In the genomic region with DNA sequence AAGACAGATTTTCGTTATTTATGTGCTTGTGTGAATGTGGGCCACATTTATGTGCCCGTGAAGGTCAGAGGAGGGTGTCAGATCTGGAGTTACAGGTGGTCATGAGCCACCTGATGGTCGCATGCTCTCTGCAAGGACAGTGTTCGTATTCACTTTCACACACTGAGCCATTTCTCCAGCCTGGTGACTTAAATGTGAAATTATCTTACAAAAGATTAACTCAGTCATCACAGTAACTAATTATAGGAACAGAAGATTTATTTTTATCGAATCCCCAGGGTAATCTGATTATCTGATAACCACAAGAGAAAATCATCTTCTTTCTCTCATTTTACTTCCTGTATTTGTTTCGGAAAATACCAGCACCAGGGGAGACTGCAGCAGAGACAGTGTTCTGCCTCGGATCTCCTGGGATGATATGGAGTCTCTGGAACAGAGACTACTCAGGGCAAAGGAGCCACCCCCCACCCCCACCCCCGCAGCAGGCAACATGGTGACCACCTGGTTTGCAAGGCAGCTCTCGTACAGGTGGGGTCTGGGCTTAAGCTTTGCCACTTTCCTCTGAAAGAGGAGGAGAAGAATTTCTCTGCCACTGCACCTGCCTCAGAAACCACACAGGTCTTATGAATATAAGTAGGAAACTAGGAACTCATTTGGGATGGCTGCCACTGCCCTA, we compare ENCODE assay signal across 18 mouse cellular contexts.
"Had no signal": no experiment of that assay in that cellular context is flagged by ENCODE, and none has a peak within 500 bp of the region (broad histone marks: within the 10 kb centered on the region; RNA-seq: fewer than 3 reads in every experiment).

No protein-coding gene starts in this region.

- H3K4me1 ChIP-seq: midbrain, embryonic 12.5 days; midbrain, embryonic 15.5 days; neural tube, embryonic 13.5 days had no signal

- H3K9me3 ChIP-seq: midbrain, embryonic 12.5 days; midbrain, embryonic 15.5 days; neural tube, embryonic 13.5 days; stomach, embryonic 15.5 days had no signal

- H3K4me3 ChIP-seq: midbrain, embryonic 12.5 days; midbrain, embryonic 15.5 days; neural tube, embryonic 13.5 days; stomach, embryonic 15.5 days had no signal

- ATAC-seq: liver, postnatal 0 days; lung, postnatal 0 days; midbrain, embryonic 15.5 days had no signal

- DNase-seq: kidney, adult 18-20 months; kidney, adult 9 months; kidney, postnatal 14 days; kidney, postnatal 4 days; liver, postnatal 0 days; lung, embryonic 14.5 days; right cerebral cortex, adult 18-20 months; right cerebral cortex, postnatal 14 days; right cerebral cortex, postnatal 4 days; thymus, postnatal 25 days had no signal

- H3K4me2 ChIP-seq: liver, embryonic 11.5 days; lung, embryonic 14.5 days; midbrain, embryonic 12.5 days; midbrain, embryonic 15.5 days; neural tube, embryonic 13.5 days; stomach, embryonic 15.5 days had no signal

- H3K36me3 ChIP-seq: midbrain, embryonic 12.5 days; midbrain, embryonic 15.5 days; neural tube, embryonic 13.5 days; stomach, embryonic 15.5 days had no signal

- H3K9ac ChIP-seq: liver, embryonic 14.5 days; liver, postnatal 0 days; lung, embryonic 14.5 days; midbrain, embryonic 12.5 days; midbrain, embryonic 15.5 days; neural tube, embryonic 13.5 days; stomach, embryonic 15.5 days had no signal

- H3K27me3 ChIP-seq: midbrain, embryonic 12.5 days; midbrain, embryonic 15.5 days; neural tube, embryonic 13.5 days; stomach, embryonic 15.5 days had no signal

- H3K27ac ChIP-seq: liver, embryonic 14.5 days; macrophage; midbrain, embryonic 12.5 days; midbrain, embryonic 15.5 days; neural tube, embryonic 13.5 days; stomach, embryonic 15.5 days had no signal
